Mouse (Mus musculus) thymus, adult 2 months (tissue): Measurements from ENCODE around the gene Sidt2.

Experiments used
- CTCF ChIP-seq: fragments of 200-500 bp; IDR thresholded peaks from 2 replicates; pipeline ENCODE4 v1.5.1; 2012; ENCODE audit warnings: mild to moderate bottlenecking, control low read depth, low read length, moderate library complexity, borderline replicate concordance; ENCODE audit not compliant: control insufficient read depth, poor library complexity, insufficient read depth; ENCODE audit errors: extremely low read depth
- POLR2A ChIP-seq: fragments of 200-500 bp; IDR thresholded peaks from 2 replicates; pipeline ENCODE4 v1.6.1; 2012; ENCODE audit warnings: mild to moderate bottlenecking, low read length, control low read depth, moderate library complexity; ENCODE audit not compliant: control insufficient read depth, poor library complexity, insufficient read depth; ENCODE audit errors: extremely low read depth

DNA sequence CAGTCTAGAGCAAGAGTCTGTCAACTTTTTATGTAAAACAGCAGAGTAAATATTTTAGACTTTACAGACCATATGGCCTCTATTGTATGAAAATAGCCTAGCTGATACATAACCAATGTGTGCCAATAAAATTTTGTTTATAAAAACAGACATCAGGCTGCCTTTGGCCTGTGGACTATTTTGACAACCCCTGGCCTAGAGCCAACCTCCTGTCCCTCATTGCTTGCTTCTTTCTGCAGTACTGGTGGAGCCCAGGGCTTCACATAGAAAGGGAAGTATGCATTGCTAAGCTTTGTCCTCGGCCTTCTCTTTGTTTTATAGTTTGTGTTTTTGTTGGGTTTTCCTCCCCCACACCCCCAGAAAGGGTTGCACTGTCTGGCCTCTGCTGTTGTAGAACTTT is 23.1 kb downstream of the Sidt2 start:
- no peak for TF ChIP-seq CTCF
- no peak for TF ChIP-seq POLR2A
